Mouse (Mus musculus): ENCODE results near the gene Olfr1417. TPM values are rescaled to one million over a fixed set of nuclear protein-coding genes. Genes with fewer than 3 reads are reported as not detected.
A peak's percentile ranks its signal among the peaks of the same experiment; 100 is the strongest.

Olfr1417 gene
- total and polyA plus RNA-seq, 2 experiments from 2014 or later: not detected

GRCm38 (mm10) chr19:11814742-11815333 lies 24.2 kb downstream of the Olfr1417 start:
- no peak overlapping the region for H3K4me2 ChIP-seq (ENCODE audit: low read depth, low read length)
- DNase-seq (ENCODE audit: low spot score) (no peak), ATAC-seq (ENCODE audit: insufficient read depth, low read depth) (no peak)
- no peak overlapping the region for H3K9ac ChIP-seq (replicated peaks; ENCODE audit: low read depth, low read length)
- no peaks in the 10 kb centered on the region for H3K9me3 ChIP-seq (replicated peaks; ENCODE audit: control insufficient read depth, low read length)
- WGBS: 77% methylated on average over 6 of the region's 6 CpGs
- H3K36me3 ChIP-seq (replicated peaks; ENCODE audit: control insufficient read depth, insufficient read depth, low read length): no peaks in the 10 kb centered on the region
- no peaks in the 10 kb centered on the region for H3K27me3 ChIP-seq (ENCODE audit: control insufficient read depth, insufficient read depth, low read length)
- H3K27ac ChIP-seq (ENCODE audit: low read depth): peak overlapping the region; percentile 81; the same call in 1 of the 2 replicates
- H3K4me1 ChIP-seq (ENCODE audit: control insufficient read depth, insufficient read depth): peaks cover 6% of the 10 kb centered on the region; the same call in 1 of the 2 replicates
- no peak for TF ChIP-seq EP300 (IDR thresholded peaks at IDR 0.05; ENCODE audit: low read depth)
- TF ChIP-seq CTCF (IDR thresholded peaks at IDR 0.05; ENCODE audit: low read depth): no peak
- no peak overlapping the region for H3K4me3 ChIP-seq (ENCODE audit: low read depth, low read length)

DNA sequence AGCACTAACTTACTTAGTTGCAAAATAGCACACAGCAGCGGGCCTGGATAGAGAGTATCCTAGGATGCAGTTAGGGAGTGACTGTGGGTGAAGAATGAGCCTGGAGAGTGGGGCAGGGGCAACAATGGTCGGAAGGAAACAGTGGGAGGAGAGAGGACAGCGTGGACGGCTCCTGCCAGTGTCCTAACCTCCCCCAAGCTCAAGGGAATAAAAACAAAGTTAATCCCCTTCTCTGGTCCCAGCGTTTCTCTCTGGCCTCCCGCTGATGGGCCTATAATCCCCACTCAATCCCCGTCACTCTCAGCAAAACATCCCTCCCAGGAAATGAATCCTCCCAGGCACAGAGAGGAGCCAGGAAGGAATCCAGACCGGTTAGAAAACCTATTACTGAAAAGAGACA lies 25.4 kb downstream of the Olfr1417 start:
- Histone ChIP-seq H3K4me3 (ENCODE audit: low read depth, low read length) (no peak overlapping the region), H3K4me2 (ENCODE audit: low read depth, low read length) (no peak overlapping the region), H3K9me3 (replicated peaks; ENCODE audit: control insufficient read depth, low read length) (no peaks in the 10 kb centered on the region), H3K27ac (ENCODE audit: low read depth) (peak overlapping the region; percentile 81), H3K27me3 (ENCODE audit: control insufficient read depth, insufficient read depth, low read length) (no peaks in the 10 kb centered on the region), H3K36me3 (replicated peaks; ENCODE audit: control insufficient read depth, insufficient read depth, low read length) (no peaks in the 10 kb centered on the region), H3K9ac (replicated peaks; ENCODE audit: low read depth, low read length) (no peak overlapping the region), H3K4me1 (ENCODE audit: control insufficient read depth, insufficient read depth) (no peaks in the 10 kb centered on the region)
- TF ChIP-seq CTCF (IDR thresholded peaks at IDR 0.05; ENCODE audit: low read depth) (no peak), EP300 (IDR thresholded peaks at IDR 0.05; ENCODE audit: low read depth) (peak; percentile 49; the same call in 1 of the 2 replicates)
- WGBS: 21% methylated on average over 8 of the region's 8 CpGs
- peak; percentile 74 for ATAC-seq (ENCODE audit: insufficient read depth, low read depth)
- DNase-seq (ENCODE audit: low spot score): peak; percentile 36

GRCm38 (mm10) chr19:11813136-11813535 lies 25.9 kb downstream of the Olfr1417 start:
- H3K4me2 ChIP-seq (ENCODE audit: low read depth, low read length): no peak overlapping the region
- 58% methylated on average over 4 of the region's 4 CpGs for WGBS
- no peaks in the 10 kb centered on the region for H3K27me3 ChIP-seq (ENCODE audit: control insufficient read depth, insufficient read depth, low read length)
- no peak overlapping the region for H3K9ac ChIP-seq (replicated peaks; ENCODE audit: low read depth, low read length)
- H3K9me3 ChIP-seq (replicated peaks; ENCODE audit: control insufficient read depth, low read length): no peaks in the 10 kb centered on the region
- TF ChIP-seq CTCF (IDR thresholded peaks at IDR 0.05; ENCODE audit: low read depth): no peak
- H3K36me3 ChIP-seq (replicated peaks; ENCODE audit: control insufficient read depth, insufficient read depth, low read length): no peaks in the 10 kb centered on the region
- no peak overlapping the region for H3K4me3 ChIP-seq (ENCODE audit: low read depth, low read length)
- DNase-seq (ENCODE audit: low spot score) (no peak), ATAC-seq (ENCODE audit: insufficient read depth, low read depth) (no peak)
- H3K4me1 ChIP-seq (ENCODE audit: control insufficient read depth, insufficient read depth): no peaks in the 10 kb centered on the region
- H3K27ac ChIP-seq (ENCODE audit: low read depth): peak overlapping the region; percentile 81

DNA sequence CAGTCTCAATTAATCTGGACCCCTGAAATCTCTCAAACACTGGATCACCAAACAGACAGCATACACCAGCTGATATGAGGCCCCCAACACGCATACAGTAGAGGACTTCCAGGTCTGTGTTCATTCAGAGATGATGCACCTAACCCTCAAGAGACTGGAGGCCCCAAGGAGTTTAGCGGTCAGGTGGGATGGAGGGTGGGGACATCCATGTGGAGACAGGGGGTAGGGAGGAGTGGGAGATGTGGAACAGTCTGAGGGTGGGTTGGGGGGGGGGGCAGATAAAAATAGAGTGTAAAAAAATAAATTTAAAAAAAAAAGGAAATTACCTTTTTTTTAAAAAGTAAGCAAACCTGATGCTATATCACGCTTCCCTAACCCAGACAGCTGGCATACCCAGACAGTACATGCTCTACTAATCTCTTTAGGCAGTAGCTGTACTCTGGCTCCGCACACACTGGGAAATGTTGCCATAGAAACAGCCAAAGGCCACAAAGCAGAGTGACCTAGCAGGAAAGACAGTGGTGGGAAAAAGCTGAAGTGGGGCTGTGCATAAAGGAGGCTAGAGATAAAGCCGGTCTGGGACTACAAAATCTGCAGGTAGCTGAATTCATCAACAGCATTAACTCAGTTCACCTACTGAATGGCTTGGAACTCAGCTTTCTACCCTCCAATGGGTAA lies 27.2 kb downstream of the Olfr1417 start:
- peak overlapping the region; percentile 65 for H3K27ac ChIP-seq (ENCODE audit: low read depth)
- H3K4me2 ChIP-seq (ENCODE audit: low read depth, low read length): no peak overlapping the region
- no peak for ATAC-seq (ENCODE audit: insufficient read depth, low read depth)
- peak; percentile 36 for DNase-seq (ENCODE audit: low spot score)
- WGBS: 49% methylated on average over 5 of the region's 5 CpGs
- H3K4me1 ChIP-seq (ENCODE audit: control insufficient read depth, insufficient read depth): no peaks in the 10 kb centered on the region
- TF ChIP-seq CTCF (IDR thresholded peaks at IDR 0.05; ENCODE audit: low read depth): no peak
- TF ChIP-seq EP300 (IDR thresholded peaks at IDR 0.05; ENCODE audit: low read depth): no peak
- no peak overlapping the region for H3K9ac ChIP-seq (replicated peaks; ENCODE audit: low read depth, low read length)
- H3K36me3 ChIP-seq (replicated peaks; ENCODE audit: control insufficient read depth, insufficient read depth, low read length): no peaks in the 10 kb centered on the region
- no peak overlapping the region for H3K4me3 ChIP-seq (ENCODE audit: low read depth, low read length)
- H3K27me3 ChIP-seq (ENCODE audit: control insufficient read depth, insufficient read depth, low read length): no peaks in the 10 kb centered on the region
- H3K9me3 ChIP-seq (replicated peaks; ENCODE audit: control insufficient read depth, low read length): no peaks in the 10 kb centered on the region

GRCm38 (mm10) chr19:11810856-11811255 lies 28.2 kb downstream of the Olfr1417 start:
- H3K27ac ChIP-seq (ENCODE audit: low read depth): peak overlapping the region; percentile 65

More at GRCm38 (mm10) chr19:11810856-11811255, 28.2 kb downstream of the Olfr1417 start:
- Histone ChIP-seq H3K36me3 (replicated peaks; ENCODE audit: control insufficient read depth, insufficient read depth, low read length) (no peaks in the 10 kb centered on the region), H3K4me2 (ENCODE audit: low read depth, low read length) (no peak overlapping the region), H3K4me3 (ENCODE audit: low read depth, low read length) (no peak overlapping the region), H3K4me1 (ENCODE audit: control insufficient read depth, insufficient read depth) (no peaks in the 10 kb centered on the region), H3K9ac (replicated peaks; ENCODE audit: low read depth, low read length) (no peak overlapping the region), H3K27me3 (ENCODE audit: control insufficient read depth, insufficient read depth, low read length) (no peaks in the 10 kb centered on the region), H3K9me3 (replicated peaks; ENCODE audit: control insufficient read depth, low read length) (no peaks in the 10 kb centered on the region)
- TF ChIP-seq EP300 (IDR thresholded peaks at IDR 0.05; ENCODE audit: low read depth) (no peak), CTCF (IDR thresholded peaks at IDR 0.05; ENCODE audit: low read depth) (no peak)
- DNase-seq (ENCODE audit: low spot score): no peak
- ATAC-seq (ENCODE audit: insufficient read depth, low read depth): no peak
- 63% methylated on average over 1 of the region's 1 CpGs for WGBS
